Mouse (Mus musculus): ENCODE measurements at regions not wholly inside any gene's neighbourhood (a gene's known extent, or its start where the extent isn't known, plus 50 kb on each side); places are given as distances from the start of the nearest gene placed in this dataset.

DNA sequence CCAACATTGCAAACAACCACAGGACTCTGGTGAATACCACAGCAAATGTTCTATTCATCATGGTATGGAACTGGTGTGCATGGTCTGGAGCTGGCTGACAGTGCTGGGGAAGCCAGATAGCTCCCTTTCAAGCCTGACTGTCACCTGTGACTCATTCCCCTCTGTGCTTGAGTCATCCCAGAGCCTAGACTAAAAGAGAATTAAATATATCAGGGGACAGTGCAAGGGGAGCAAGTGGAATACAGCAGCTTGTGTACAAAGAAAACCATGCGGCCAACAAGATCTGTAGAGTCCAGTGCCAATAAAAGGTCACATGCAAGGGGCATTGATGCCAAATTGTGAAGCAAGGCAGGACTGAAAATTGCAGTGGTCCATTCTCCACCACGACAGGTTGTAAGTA is 117.7 kb downstream of the Pah start:
- ATAC-seq (replicated peaks; ENCODE audit: insufficient number of reproducible peaks, low FRiP score, low TSS enrichment, low read depth) (no peak), DNase-seq (ENCODE audit: low spot score) (no peak)
- Histone ChIP-seq H3K4me1 (ENCODE audit: control insufficient read depth, insufficient read depth, low read length) (no peaks in the 10 kb centered on the region), H3K9ac (replicated peaks; ENCODE audit: low read length) (no peak overlapping the region), H3K9me3 (replicated peaks; ENCODE audit: control insufficient read depth, low read length) (no peaks in the 10 kb centered on the region), H3K36me3 (replicated peaks; ENCODE audit: control insufficient read depth, insufficient read depth, low read depth, low read length) (no peaks in the 10 kb centered on the region), H3K4me2 (ENCODE audit: low read depth, low read length) (no peak overlapping the region), H3K27ac (replicated peaks; ENCODE audit: low read depth, low read length) (no peak overlapping the region), H3K27me3 (ENCODE audit: control insufficient read depth, insufficient read depth, low read length) (no peaks in the 10 kb centered on the region), H3K4me3 (ENCODE audit: low read depth, low read length) (no peak overlapping the region)
- WGBS = 82% methylated on average over 2 of the region's 2 CpGs

DNA sequence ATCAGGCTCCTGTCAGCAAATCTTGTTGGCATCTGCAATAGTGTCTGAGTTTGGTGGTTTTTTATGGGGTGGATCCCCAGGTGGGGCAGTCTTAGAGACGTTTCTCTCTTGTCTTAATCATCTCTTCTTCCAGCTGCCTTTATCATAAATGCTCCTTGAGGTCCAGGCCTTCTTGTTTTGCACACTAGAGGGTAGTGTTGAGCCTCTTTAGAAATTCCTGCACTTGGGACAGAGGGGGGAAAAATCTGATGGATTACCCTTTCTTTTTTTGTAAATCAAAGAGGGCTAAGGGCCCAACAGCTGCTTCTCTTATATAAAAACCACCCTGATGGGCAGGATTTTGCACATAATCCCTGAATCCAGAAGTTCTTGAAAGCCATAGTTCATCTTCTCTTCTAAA is 127.5 kb downstream of the Pah start:
- Histone ChIP-seq H3K27me3 (ENCODE audit: control insufficient read depth, insufficient read depth, low read length) (no peaks in the 10 kb centered on the region), H3K9ac (replicated peaks; ENCODE audit: low read length) (no peak overlapping the region), H3K36me3 (replicated peaks; ENCODE audit: control insufficient read depth, insufficient read depth, low read depth, low read length) (no peaks in the 10 kb centered on the region), H3K9me3 (replicated peaks; ENCODE audit: control insufficient read depth, low read length) (no peaks in the 10 kb centered on the region), H3K4me2 (ENCODE audit: low read depth, low read length) (no peak overlapping the region), H3K27ac (replicated peaks; ENCODE audit: low read depth, low read length) (no peak overlapping the region), H3K4me1 (ENCODE audit: control insufficient read depth, insufficient read depth, low read length) (no peaks in the 10 kb centered on the region), H3K4me3 (ENCODE audit: low read depth, low read length) (no peak overlapping the region)
- ATAC-seq (replicated peaks; ENCODE audit: insufficient number of reproducible peaks, low FRiP score, low TSS enrichment, low read depth) (no peak), DNase-seq (ENCODE audit: low spot score) (peak; percentile 73)
- WGBS = 6% methylated on average over 1 of the region's 1 CpGs

DNA sequence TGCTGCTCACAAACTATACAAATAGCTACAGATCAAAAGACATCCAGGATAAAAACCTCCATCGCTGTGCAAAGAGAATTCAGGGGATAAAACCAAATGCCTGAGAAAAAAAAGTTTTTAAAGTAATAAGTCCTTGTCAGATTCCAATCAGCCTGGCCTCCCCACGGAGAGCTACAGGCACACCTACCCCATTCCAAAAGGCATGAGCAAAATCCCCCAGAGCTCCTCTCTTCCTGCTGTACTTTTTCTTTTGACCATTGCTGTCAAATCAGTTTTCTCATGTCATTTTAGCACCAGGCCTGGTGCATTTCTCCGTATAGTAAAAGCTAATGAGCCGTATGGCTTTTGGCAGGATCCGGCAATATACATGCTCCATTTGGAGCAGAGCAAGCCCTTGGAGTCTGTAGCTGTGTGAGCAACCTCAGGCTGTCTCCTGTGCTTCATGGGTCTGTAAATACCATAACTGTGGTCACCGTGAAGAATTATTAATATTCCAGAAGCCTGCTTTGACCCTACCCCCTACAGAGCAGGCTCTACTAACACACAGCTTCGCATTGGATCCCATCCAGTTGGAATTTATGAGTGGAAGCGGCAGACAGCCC is 130.6 kb downstream of the Pah start:
- DNase-seq (ENCODE audit: low spot score) = no peak
- Histone ChIP-seq H3K27ac (replicated peaks; ENCODE audit: low read depth, low read length) (no peak overlapping the region), H3K36me3 (replicated peaks; ENCODE audit: control insufficient read depth, insufficient read depth, low read depth, low read length) (no peaks in the 10 kb centered on the region), H3K4me2 (ENCODE audit: low read depth, low read length) (no peak overlapping the region), H3K27me3 (ENCODE audit: control insufficient read depth, insufficient read depth, low read length) (no peaks in the 10 kb centered on the region), H3K4me1 (ENCODE audit: control insufficient read depth, insufficient read depth, low read length) (no peaks in the 10 kb centered on the region), H3K4me3 (ENCODE audit: low read depth, low read length) (no peak overlapping the region), H3K9ac (replicated peaks; ENCODE audit: low read length) (no peak overlapping the region), H3K9me3 (replicated peaks; ENCODE audit: control insufficient read depth, low read length) (no peaks in the 10 kb centered on the region)
- 84% methylated on average over 8 of the region's 8 CpGs for WGBS
- no peak for ATAC-seq (replicated peaks; ENCODE audit: insufficient number of reproducible peaks, low FRiP score, low TSS enrichment, low read depth)

DNA sequence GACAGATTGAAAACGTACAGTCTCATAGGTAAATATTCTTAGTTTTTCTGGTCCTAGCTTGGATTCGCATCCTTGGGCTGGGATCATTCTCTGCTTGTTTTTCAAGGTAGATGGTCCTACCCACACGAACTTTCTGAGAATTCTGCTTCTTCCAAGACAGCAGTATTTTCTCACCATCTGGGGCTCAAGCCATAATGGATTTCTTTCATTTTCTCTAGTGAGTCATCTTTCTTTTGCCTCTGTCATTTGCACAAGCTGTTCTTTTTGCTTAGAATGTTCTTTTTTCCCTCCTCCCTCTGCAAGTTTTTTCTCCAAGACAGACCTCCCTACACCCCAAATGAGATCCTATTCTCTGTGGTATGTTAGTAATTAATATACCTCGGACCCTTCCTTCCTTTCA is 132.5 kb downstream of the Pah start:
- Histone ChIP-seq H3K4me2 (ENCODE audit: low read depth, low read length) (no peak overlapping the region), H3K36me3 (replicated peaks; ENCODE audit: control insufficient read depth, insufficient read depth, low read depth, low read length) (no peaks in the 10 kb centered on the region), H3K9ac (replicated peaks; ENCODE audit: low read length) (no peak overlapping the region), H3K4me1 (ENCODE audit: control insufficient read depth, insufficient read depth, low read length) (no peaks in the 10 kb centered on the region), H3K9me3 (replicated peaks; ENCODE audit: control insufficient read depth, low read length) (no peaks in the 10 kb centered on the region), H3K27ac (replicated peaks; ENCODE audit: low read depth, low read length) (no peak overlapping the region), H3K4me3 (ENCODE audit: low read depth, low read length) (no peak overlapping the region), H3K27me3 (ENCODE audit: control insufficient read depth, insufficient read depth, low read length) (no peaks in the 10 kb centered on the region)
- no peak for ATAC-seq (replicated peaks; ENCODE audit: insufficient number of reproducible peaks, low FRiP score, low TSS enrichment, low read depth)
- DNase-seq (ENCODE audit: low spot score) = no peak
- 75% methylated on average over 4 of the region's 4 CpGs for WGBS

DNA sequence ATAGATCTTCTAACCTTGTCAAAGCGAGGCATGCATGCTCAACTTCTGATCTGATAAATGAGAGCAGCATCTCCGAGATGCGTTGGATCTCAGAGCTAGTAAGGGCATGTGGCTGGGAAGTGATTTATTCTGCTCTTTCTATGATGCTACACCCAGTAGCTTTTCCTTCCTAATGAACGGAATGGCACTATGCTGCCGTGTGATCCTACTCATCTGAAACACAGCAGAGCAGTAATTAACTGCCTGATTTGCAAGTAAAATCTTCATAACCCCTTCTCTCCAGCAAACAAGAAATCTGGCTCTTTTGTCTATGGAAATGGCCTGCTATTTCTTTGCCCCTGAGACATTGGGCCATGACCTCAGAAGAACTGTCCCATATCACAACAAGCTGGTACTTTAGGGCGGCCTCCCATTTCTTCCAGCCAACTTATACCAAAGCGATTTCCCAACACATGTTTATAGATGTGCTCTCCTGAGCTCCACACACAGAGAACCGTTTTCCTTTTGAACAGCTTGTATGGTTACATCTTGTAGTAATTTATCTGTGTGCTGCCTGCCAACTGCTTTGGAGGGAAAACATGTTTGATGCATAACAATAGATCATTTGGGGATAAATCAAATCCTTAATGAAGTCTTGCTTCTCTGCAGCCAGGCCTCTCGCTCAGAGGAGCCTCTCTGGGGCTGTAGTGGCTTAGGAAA is 144.6 kb downstream of the Pah start:
- no peaks in the 10 kb centered on the region for H3K27me3 ChIP-seq (ENCODE audit: control insufficient read depth, insufficient read depth, low read length)
- H3K9ac ChIP-seq (replicated peaks; ENCODE audit: low read length) = no peak overlapping the region
- DNase-seq (ENCODE audit: low spot score) (no peak), ATAC-seq (replicated peaks; ENCODE audit: insufficient number of reproducible peaks, low FRiP score, low TSS enrichment, low read depth) (no peak)
- no peak overlapping the region for H3K27ac ChIP-seq (replicated peaks; ENCODE audit: low read depth, low read length)
- H3K4me2 ChIP-seq (ENCODE audit: low read depth, low read length) = no peak overlapping the region
- H3K36me3 ChIP-seq (replicated peaks; ENCODE audit: control insufficient read depth, insufficient read depth, low read depth, low read length) = no peaks in the 10 kb centered on the region
- H3K4me1 ChIP-seq (ENCODE audit: control insufficient read depth, insufficient read depth, low read length) = no peaks in the 10 kb centered on the region
- WGBS = 82% methylated on average over 9 of the region's 9 CpGs
- no peak overlapping the region for H3K4me3 ChIP-seq (ENCODE audit: low read depth, low read length)
- no peaks in the 10 kb centered on the region for H3K9me3 ChIP-seq (replicated peaks; ENCODE audit: control insufficient read depth, low read length)

DNA sequence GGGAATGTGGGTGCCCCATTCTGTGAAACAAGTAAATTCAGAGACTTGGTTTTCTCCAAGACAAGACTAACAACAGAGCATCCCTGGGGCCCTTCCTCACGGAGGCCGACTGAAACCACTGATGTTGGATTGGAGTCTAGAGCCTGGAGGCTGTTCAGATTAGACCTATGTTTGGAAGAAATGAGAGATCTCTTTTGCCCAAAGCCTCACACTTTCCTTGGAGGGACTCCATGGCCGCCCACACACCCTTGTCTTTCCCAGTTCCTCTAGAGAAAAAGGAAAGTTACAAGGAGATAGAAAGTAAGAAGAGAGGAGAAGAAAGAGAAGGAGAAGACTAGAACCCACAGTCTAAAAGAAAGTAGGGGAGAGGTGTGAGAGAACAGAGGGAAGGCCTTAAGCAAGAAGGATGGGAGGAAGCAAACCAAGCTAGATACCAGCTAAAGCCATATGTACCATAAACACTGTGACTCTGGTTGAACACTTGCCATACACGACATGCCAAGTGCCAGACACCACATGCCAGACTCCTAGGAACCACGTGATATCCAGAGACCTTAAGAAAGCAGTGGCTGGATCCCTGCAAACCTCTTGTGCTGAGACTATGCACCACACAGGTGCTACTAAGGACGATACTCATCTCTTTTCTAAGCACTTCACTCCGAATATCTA is 145.3 kb downstream of the Pah start:
- Histone ChIP-seq H3K9ac (replicated peaks; ENCODE audit: low read length) (no peak overlapping the region), H3K27ac (replicated peaks; ENCODE audit: low read depth, low read length) (no peak overlapping the region), H3K4me1 (ENCODE audit: control insufficient read depth, insufficient read depth, low read length) (no peaks in the 10 kb centered on the region), H3K36me3 (replicated peaks; ENCODE audit: control insufficient read depth, insufficient read depth, low read depth, low read length) (no peaks in the 10 kb centered on the region), H3K4me2 (ENCODE audit: low read depth, low read length) (no peak overlapping the region), H3K27me3 (ENCODE audit: control insufficient read depth, insufficient read depth, low read length) (no peaks in the 10 kb centered on the region), H3K9me3 (replicated peaks; ENCODE audit: control insufficient read depth, low read length) (no peaks in the 10 kb centered on the region), H3K4me3 (ENCODE audit: low read depth, low read length) (no peak overlapping the region)
- ATAC-seq (replicated peaks; ENCODE audit: insufficient number of reproducible peaks, low FRiP score, low TSS enrichment, low read depth) (no peak), DNase-seq (ENCODE audit: low spot score) (no peak)
- WGBS = 86% methylated on average over 7 of the region's 7 CpGs

DNA sequence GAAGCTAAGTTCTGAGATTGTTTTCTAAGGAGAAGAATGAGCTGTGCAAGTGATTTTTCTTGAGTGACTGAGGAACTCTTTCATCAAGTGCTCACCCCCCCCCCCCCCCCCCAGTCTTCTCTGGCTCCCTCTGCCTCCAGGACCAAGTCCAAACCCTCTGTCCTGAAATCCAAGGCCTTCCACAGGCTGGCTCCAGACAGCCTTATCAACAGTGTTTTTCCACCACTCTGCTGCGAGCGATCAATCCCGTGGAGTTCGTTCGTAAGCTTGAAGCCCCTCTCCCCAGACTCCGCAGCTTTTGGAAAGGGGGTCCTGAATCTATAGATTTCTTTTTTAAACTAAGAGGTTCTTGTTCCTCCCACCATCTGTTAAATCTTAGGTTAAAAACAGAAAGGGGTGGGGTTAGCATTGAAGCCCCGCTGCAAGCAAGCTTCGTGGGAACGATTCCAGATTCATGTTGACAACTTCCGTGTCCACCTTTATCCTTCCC is 146.1 kb downstream of the Pah start:
- 88% methylated on average over 10 of the region's 10 CpGs for WGBS
- no peak for ATAC-seq (replicated peaks; ENCODE audit: insufficient number of reproducible peaks, low FRiP score, low TSS enrichment, low read depth)
- H3K36me3 ChIP-seq (replicated peaks; ENCODE audit: control insufficient read depth, insufficient read depth, low read depth, low read length) = no peaks in the 10 kb centered on the region

DNA sequence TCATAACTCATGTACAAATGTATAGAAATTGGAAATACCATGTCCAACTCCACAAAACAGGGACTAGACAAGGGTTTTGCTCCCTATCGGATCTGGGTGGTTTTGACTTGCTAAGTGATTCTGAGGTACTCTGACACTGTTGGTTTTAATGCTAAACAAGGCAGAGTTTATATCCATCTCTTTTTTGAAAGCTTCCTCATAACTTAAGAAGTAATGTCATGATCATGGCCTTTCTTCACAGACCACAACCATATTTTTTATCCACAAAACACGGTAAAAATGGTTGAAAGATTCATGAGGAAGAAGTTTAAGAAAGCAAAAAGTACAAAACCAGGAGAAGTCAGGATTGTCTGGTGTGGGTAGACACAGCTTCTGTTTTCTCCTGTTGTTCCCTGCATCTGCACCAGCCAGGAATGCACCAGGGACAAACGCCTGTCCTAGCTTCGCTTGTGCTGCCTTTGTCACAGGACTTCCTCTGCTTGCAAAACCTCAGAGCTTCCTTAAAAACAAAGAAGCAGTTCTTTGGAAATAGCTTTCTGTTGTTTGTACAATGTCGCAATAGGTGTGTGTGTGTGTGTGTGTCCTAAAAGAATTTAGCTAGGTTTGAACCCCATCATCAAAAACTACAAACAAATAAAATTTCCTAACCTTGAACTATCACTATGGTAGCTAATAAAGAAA is 153.3 kb downstream of the Pah start:
- no peaks in the 10 kb centered on the region for H3K27me3 ChIP-seq (ENCODE audit: control insufficient read depth, insufficient read depth, low read length)
- DNase-seq (ENCODE audit: low spot score) = no peak
- H3K4me2 ChIP-seq (ENCODE audit: low read depth, low read length) = no peak overlapping the region
- H3K9ac ChIP-seq (replicated peaks; ENCODE audit: low read length) = no peak overlapping the region
- H3K27ac ChIP-seq (replicated peaks; ENCODE audit: low read depth, low read length) = no peak overlapping the region
- H3K4me3 ChIP-seq (ENCODE audit: low read depth, low read length) = no peak overlapping the region
- no peak for ATAC-seq (replicated peaks; ENCODE audit: insufficient number of reproducible peaks, low FRiP score, low TSS enrichment, low read depth)
- H3K4me1 ChIP-seq (ENCODE audit: control insufficient read depth, insufficient read depth, low read length) = no peaks in the 10 kb centered on the region
- WGBS = 69% methylated on average over 5 of the region's 5 CpGs
- no peaks in the 10 kb centered on the region for H3K36me3 ChIP-seq (replicated peaks; ENCODE audit: control insufficient read depth, insufficient read depth, low read depth, low read length)
- H3K9me3 ChIP-seq (replicated peaks; ENCODE audit: control insufficient read depth, low read length) = no peaks in the 10 kb centered on the region

More for the DNA sequence above, 146.1 kb downstream of the Pah start:
- Histone ChIP-seq H3K27me3 (ENCODE audit: control insufficient read depth, insufficient read depth, low read length) (no peaks in the 10 kb centered on the region), H3K9me3 (replicated peaks; ENCODE audit: control insufficient read depth, low read length) (no peaks in the 10 kb centered on the region), H3K9ac (replicated peaks; ENCODE audit: low read length) (no peak overlapping the region), H3K4me1 (ENCODE audit: control insufficient read depth, insufficient read depth, low read length) (no peaks in the 10 kb centered on the region), H3K4me2 (ENCODE audit: low read depth, low read length) (no peak overlapping the region), H3K27ac (replicated peaks; ENCODE audit: low read depth, low read length) (no peak overlapping the region), H3K4me3 (ENCODE audit: low read depth, low read length) (no peak overlapping the region)
- DNase-seq (ENCODE audit: low spot score) = no peak

All from embryonic facial prominence, embryonic 11.5 days (tissue).